Mouse (Mus musculus) heart, postnatal 14 days (tissue): Measurements from ENCODE around the gene Pknox2. TPM values are rescaled to one million over a fixed set of nuclear protein-coding genes. Genes with fewer than 3 reads are reported as not detected.

Experiments used
- DNase-seq, 2 experiments: peaks; one replicate each; pipeline ENCODE4 v3.0.0; 2021 to 2022
- intact Hi-C: fragments of 180-260 bp; cut with DNase I; formaldehyde crosslinking; loops from one replicate; pipeline ENCODE4 v1.15.1; 2025
- total RNA-seq, 2 experiments: library from RNA; stranded (reverse); gene quantifications; 2 replicates each; pipeline ENCODE4 v1.2.3; 2021

Gene Pknox2
- total RNA-seq, 2 experiments from 2014 or later = 3.7 to 6.0 TPM

DNA sequence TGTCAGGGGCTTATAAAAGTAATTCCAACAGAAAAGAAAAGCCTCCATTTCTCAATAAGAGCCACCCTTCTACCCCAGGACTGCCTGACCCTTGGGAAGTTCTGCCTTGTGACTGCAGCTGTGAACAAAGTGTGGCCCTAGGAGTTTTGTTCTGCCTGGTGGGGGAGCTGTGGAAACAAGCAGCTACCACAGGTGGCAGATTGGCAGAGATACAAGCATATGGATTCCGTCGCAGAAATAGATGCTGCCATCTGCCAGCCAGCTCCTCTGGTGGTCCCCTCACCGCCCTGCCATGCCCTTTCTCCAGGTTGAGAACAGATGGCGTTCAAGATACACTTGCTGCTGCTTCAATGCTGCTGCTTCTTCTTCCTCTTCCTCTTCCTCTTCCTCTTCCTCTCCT is 288.5 kb downstream of the Pknox2 start:
- intact Hi-C loops = no loop called here
- DNase-seq = no peak

GRCm38 (mm10) chr9:36857476-36858117 is 289.6 kb downstream of the Pknox2 start:
- intact Hi-C loops = no loop called here
- DNase-seq = no peak

GRCm38 (mm10) chr9:36856351-36856750 is 290.9 kb downstream of the Pknox2 start:
- intact Hi-C loops = no loop called here
- no peak for DNase-seq

DNA sequence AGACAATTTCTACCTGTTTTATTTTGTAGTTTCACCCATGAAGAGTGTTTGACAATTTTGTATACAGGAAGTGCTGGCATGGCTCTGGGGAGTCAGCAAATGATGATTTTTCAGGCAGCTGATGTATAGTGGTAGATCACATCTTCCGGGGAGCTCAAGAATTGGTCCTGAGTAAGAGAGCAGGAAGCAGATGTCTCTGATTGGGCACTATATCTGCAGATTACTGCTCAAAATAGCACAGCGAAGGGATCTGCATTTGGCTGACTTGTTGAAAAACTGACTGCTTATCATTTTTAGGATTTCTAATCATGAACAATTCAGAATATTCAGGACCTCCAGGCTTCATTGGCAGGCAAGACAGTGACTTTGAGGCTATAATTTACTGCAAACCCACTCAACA is 295.0 kb downstream of the Pknox2 start:
- no peak for DNase-seq
- intact Hi-C loops = no loop called here

GRCm38 (mm10) chr9:36850091-36850490 is 297.1 kb downstream of the Pknox2 start:
- intact Hi-C loops = no loop called here
- DNase-seq = no peak

DNA sequence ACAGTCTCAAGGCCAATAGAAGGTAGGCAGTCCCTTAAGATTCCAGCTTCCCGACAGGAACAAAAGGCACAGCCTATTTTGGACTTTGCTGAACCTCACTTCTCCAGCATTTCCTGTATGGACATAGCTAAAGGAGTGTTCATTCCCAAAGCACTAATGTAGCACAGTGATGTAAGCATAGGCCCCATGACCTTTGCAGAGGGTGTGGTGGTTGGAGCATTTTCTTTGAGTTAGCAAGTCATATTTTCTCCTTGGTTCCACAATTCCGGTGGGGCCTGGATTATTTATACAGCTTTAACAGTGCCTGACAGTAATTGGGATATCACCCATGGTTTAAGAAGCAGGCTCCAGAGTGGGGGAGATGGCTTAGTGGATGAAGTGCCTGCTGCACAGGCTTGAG is 298.5 kb downstream of the Pknox2 start:
- no peak for DNase-seq
- intact Hi-C loops = no loop called here

- no peak for DNase-seq
- intact Hi-C loops = no loop called here
These were observed 300.9 kb downstream of the Pknox2 start for GRCm38 (mm10) chr9:36846346-36846745.

Other genes with a start within 250 kb of the Pknox2 start
- gene Tmem218, start 60.8 kb upstream of the Pknox2 start, total RNA-seq = 1 to 10 TPM; 6.4 to 6.5 TPM
- gene Slc37a2, start 108.3 kb upstream of the Pknox2 start, total RNA-seq = 1 to 10 TPM; 3.0 to 3.1 TPM
- gene Ccdc15, start 201.0 kb upstream of the Pknox2 start, total RNA-seq = 1 to 10 TPM; 2.1 to 2.2 TPM
- gene Hepacam, start 219.9 kb upstream of the Pknox2 start, total RNA-seq = under 1 TPM in 1 of 2 experiments, not detected in 1; 0.07 TPM